Mouse (Mus musculus) T-helper 17 cell (primary cell): Measurements from ENCODE around the gene Fgf15.
"Not testable (repeated sequence)": the region's sequence is repeated elsewhere in the genome, so short reads cannot be mapped to it uniquely, and the experiment has no call there.

Experiments
- in situ Hi-C, 2 experiments: fragments of 300-600 bp; cut with MboI, MseI; formaldehyde crosslinking; loops; 1 replicate in 1 of 2; 2 replicates in 1 of 2; pipeline ENCODE4 v1.15.1; 2025; ENCODE audit warnings: high pct_unique_total_duplicates in 2 of 2

The Fgf15 gene

DNA sequence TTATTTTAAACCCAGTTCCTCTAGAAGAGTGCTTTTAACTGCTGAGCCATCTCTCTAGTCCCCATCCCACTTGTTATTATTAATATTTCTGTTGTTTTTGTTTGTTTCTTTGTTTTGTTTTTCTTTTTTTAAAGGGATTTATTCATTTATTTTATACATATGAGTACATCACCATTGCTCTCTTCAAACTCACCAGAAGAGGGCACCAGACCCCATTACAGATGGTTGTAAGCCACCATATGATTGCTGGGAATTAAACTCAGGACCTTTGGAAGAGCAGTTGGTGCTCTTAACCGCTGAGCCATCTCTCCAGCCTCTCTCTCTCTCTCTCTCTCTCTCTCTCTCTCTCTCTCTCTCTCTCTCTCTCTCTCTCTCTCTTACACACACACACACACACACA, 5.7 kb upstream of the Fgf15 start:
- in situ Hi-C loops, result loop anchor here (5.0 kb wide), 2 partner anchors 103 to 313 kb away; no protein-coding TSS in a partner anchor

DNA sequence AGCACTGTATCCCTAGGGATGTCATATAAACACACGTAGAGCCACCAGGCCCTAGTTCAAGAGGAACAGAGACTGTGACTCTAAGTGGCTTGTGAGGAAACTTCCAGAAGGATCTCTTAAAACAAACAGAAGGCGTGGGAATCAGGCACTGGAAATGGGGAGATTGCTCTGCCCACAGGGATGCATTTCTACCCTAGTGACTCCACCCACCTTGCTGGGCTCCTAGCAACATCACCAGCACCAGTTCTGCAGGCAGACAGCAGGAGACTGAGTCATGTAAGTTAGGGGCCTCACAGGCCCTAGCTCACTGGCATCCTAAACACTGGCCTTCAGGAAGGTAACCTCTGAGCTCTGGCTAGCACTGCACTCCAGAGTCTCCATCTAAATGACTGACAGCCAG, 4.5 kb upstream of the Fgf15 start:
- in situ Hi-C loops, result loop anchor here (5.0 kb wide), 2 partner anchors 105 to 315 kb away; no protein-coding TSS in a partner anchor

DNA sequence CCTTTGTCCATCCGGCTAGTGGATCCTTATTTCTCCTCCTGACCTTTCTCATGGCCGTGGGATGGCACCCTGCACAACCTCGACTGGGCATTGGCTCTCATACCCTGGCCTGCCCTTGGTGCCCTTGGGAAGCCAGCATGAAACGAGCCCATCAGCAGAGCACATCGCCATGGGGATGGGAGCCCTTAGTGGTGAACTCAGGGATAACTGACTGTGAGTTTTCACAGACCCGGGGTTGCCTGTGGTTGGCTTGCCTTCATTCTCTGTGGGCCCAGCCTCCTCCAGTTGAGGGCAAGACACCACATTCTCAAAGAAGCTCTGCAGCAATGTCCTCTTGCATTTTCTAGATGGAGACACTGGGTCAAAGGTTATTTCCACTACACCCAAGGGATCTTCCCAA, 4.0 kb upstream of the Fgf15 start:
- in situ Hi-C loops, result loop anchor here (5.0 kb wide), 2 partner anchors 105 to 315 kb away; no protein-coding TSS in a partner anchor

DNA sequence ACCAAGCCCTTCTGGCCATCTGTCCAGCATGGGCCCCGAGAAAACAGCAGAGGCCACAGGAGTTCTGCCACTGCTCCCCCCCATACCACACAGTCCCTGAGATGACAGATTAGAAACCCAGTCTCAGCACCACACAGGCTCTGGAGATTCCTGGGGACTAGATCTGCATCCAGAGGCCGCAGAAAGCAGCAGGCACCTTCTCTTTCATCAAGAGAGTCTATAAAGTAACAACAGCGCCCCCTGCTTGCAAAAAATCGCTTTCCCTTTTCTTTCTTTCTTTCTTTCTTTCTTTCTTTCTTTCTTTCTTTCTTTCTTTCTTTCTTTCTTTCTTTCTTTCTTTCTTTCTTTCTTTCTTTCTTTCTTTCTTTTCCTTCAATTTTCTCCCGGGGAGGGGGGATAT, 2.1 kb upstream of the Fgf15 start:
- in situ Hi-C loops, result loop anchor here (5.0 kb wide), 2 partner anchors 107 to 317 kb away; no protein-coding TSS in a partner anchor

DNA sequence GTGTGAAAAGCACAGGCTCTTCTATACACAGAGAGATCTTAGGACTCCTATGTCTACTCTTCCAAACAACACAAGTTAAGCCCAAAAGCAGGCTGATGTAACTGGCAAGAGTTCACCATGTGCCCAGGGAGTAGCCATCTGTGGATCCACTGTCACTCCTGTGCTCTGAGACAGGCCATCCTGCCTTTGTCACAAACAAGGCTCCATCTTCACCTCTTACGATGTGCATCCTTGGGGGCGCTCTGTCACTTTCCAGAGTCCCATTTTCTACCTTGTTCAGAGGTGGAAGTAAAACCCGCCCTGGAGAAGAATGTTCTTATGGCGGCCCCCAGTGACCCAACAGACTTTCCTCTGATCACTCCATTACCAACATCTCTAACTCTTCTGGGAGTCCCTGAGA, 1.6 kb upstream of the Fgf15 start:
- in situ Hi-C loops, result loop anchor here (5.0 kb wide), 3 partner anchors 107 to 317 kb away; partner anchors contain the start of gene Fadd (in 1 of the 2)

DNA sequence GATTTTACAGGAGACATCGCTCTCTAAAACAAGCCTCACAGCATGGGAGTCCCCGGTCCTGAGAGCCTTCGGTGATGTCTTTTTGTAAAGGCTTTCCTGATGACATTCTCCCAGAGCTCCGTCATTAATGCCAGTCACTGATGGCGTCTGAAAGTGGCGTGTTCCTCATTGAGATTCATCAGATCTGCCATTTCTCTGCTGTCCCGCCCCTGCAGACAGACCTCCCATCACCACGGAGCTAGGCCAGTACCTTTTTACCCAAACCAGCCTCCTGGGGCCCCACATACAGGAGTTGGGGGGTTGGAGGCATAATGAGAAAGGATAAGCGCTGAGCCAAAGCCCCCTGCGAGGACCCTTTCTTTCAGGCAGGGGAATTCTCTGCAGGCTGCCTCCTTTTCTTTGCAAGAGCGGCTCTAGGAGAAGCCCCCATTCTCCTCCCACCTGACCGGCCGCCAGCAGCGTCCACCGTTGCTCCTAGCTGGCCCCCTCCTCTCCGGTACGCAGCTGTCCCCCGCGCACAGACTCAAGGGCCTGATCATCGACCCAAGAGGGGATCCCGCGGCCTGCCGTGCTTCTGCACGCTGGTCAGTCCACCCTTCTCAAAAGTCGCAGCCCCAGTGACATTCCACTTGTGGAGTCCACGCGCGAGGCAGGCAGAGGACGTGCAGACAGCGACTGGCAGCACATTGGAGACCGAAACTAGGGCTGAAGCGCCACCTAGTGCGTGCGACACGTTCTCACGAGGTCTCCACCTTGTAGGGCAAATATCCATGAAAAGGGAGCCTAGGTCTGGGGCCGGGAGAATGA, 823 bp upstream of the Fgf15 start:
- in situ Hi-C loops, result loop anchor here in 1 of 2 experiments (5.0 kb wide), 1 partner anchor 313 kb away; the partner anchor contains the start of gene Fadd

DNA sequence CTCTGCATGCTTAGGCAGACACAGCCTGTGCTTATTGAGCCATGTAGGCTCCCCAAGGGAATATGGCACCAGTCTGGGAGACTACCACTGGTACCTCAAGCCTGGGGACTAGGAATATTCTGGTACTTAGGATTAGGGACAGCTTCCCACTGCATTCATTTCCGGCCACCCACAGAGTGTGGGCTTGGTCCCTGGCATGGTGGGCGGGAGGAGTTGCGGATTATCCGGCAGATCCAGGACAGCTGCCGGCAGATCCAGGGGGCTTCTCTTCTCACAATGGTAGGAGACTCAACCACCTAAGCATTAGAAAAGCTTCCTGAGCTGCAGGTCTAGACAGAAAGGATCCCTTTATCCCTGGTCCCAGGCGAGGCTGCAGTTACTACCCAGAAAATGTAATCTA, 2.2 kb downstream of the Fgf15 start:
- in situ Hi-C loops, result loop anchor here in 1 of 2 experiments (5.0 kb wide), 1 partner anchor 316 kb away; the partner anchor contains the start of gene Fadd

DNA sequence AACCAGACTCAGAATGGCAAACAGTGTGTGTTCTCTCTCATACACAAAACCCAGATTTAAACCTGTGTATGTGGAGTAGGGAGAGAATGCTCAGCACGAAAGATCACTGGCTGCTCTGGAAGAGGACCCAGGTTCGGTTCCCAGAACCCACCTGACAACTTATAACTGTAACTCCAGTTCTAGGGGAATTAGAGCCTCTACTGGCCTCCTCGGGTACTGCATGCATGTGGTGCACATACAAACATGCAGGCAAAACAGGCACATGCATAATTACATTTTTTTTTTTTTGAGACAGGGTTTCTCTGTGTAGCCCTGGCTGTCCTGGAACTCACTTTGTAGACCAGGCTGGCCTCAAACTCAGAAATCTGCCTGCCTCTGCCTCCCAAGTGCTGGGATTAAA, 9.2 kb downstream of the Fgf15 start:
- in situ Hi-C loops, result not testable (repeated sequence)

DNA sequence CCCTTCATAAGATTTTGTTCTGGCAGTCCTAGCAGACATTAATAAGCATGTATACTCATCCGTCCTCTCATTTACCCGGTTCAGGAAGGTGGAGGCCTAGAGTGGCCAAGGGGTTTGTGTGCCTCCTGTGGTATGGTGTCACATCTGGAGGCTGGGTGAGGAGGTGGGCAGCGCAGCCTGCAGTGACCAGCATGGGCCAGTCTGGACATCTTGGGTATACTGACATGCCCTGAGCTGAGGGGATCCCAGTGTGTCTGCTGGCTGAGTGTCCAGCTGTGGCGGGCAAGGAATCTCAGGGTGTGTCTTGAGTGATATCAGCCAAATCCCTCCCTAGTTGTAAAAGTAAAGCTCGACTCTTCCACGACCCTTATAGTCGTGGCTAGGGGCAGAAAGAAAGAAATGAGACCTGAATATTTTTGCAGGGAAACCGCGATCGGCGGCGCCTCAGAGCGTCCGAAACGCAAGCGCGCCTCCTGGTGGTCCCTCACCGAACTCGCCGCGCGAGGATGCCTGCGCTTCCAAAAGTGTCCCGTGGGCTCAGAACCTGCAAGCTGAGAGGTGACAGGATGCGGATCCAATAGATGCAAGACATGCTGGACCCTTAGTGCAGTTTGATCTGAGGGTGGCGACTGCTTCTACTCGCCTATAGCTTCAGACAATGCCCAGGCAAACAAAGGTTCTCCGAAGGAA, 10.5 kb downstream of the Fgf15 start:
- in situ Hi-C loops, result no loop called here

DNA sequence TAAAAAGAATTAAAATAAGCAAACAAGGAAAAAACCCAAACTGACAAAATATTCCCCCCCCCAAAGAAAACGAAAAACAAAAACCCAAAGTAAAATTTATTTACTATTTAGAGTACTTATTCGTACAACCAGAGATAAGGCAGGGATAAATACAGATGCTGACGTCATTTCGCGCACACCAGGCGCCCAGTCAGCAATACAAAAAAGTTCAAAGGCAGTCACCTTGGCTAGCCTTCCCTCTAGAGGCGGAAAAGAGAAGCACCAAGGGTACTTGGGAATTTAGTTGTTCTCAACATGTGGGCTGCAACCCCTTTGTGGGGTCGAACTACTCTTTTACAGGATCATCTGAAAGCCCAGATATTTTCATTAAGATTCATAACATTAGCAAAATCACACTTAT, 11.5 kb downstream of the Fgf15 start:
- in situ Hi-C loops, result no loop called here

DNA sequence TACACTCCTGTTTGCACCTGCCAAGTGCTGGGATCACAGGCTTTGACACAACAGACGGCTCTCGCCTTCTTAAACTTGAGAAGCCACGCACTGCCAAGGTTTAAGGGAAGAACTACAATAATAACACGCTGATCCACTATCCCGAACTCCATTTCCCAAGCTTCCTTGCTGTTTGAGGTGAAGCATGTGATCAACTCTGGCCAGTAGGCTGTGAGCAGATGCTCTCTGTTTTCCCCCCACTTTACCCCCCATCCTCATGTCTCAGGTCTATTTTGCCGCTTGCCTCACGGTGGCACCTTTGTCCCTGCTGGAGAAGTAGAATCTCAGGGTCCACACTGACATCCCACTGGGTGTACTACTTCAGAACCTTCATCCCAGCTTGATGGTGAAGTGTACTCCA, 12.4 kb downstream of the Fgf15 start:
- in situ Hi-C loops, result no loop called here

DNA sequence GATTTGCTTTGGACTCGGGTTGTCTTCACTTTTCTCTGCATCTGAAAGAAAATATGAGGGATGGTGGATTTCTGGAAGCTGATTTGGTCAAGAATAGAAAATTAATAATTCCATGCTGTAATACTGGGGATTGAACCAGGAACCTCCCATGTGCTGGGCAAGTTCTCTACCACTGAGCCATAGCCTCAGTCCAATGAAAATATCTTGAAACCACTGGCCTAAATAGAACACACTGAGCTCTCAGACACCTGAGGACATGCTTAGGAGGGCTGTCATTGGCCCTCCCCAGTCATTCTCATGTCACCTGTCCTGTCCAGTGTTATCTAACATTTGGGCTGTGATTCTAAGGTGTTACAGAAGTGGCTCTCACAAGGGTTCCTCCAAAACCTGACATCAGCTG, 14.8 kb downstream of the Fgf15 start:
- in situ Hi-C loops, result no loop called here

DNA sequence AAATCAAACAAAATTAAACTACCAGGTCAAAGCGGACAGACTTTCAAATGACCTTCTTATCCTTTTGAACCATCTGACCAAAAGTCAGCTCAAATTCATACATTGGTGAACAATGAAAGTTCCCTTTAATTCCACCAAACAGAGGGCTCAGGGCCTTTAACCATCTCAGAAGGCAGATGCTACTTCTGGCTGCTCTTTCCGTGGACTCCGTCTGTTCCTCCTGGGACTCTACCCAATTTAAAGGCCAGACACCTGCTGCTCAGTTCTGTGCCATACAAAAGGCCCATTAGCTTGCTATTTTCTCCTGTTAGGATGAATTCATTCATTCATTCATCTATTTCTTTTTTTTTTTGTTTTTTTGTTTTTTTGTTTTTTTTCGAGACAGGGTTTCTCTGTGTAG, 16.6 kb downstream of the Fgf15 start:
- in situ Hi-C loops, result no loop called here

DNA sequence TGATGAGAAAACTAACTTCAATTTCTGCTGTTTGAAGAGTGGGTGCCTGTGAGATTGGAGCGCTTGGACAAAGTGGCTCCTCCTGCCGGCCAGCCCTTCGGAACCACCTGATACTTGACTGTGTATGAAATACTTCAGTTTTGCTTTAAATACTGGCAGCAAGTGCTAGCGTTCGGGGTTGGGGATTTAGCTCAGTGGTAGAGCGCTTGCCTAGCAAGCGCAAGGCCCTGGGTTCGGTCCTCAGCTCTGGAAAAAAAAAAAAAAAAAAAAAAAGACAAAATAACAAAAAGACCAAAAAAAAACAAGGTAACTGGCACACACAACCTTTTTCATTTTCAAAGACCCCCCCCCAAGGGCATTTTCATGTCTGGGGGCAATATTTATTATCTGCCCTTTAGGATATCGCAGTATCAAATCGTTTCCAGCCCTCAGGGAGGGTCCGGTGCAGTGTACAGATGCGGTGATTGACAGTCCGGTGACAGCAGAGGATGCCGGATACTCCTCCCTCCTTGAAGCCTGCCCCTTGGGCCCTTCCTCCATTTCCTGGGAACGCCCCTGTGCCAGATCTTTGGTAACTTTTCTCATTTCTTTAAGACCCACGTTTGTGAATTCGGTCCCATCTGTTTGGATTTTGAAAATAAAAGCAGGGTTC, 18.1 kb downstream of the Fgf15 start:
- in situ Hi-C loops, result no loop called here

DNA sequence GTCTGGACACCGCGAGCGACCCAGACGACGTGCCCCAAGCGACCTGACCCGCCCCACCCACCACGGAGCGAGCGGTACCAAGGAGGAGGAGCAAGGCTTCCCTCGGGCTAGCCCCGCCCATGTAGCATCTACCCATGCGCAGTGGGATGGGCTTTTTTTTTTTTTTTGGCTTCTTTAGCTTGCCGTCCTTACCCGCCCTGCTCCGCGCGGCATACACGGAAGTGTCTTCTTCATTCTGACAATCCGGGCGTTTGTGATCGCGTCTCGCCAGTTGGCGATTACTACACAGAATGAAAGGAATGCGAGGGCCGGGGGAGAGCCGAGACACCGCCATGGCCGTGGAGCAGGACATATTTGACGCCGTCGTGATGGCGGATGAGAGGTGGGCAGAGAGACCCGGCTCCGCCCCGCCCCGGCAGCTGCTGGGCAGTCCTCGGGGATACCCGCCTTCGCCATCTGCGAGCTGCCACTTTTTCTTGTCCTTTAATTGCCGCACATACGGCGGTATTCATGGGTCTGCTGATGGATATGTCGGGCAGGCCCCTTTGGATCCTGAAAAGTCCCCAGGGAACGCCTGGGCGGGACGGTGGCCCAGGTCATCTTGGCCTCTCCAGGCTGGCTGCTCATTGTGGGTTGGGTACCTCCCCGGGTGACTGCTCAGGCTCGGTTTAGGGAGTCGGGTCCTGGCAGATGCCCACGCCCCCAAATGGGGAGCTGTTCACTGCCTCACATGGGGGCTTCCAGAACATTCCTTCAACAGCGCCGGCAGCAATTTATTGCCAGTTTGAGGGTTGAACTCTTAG, 18.8 kb downstream of the Fgf15 start, which contains the start of gene LTO1:
Gene LTO1, plus strand, starts transcription at position 153 of the 803 bp plus-strand sequence.
- in situ Hi-C loops, result no loop called here

DNA sequence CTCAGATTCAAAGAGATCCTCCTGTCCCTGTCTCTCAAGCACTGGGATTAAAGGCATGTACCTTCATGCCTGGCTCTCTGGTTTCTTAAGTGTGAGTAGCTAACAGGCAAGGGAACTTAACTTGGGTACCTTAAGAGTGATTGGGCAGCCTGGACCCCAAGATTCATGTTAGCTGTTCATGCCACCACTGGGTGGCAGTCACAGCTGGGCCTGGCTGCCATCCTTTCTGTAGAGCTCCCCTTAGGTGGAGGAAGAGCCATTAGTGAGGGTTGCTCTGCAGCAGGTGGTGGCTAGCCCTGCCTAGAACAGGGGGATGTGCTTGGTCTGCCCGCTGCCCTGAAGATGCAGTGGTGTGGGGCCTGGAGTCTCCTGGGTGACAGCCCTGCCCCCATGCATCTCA, 22.5 kb downstream of the Fgf15 start:
- in situ Hi-C loops, result no loop called here

DNA sequence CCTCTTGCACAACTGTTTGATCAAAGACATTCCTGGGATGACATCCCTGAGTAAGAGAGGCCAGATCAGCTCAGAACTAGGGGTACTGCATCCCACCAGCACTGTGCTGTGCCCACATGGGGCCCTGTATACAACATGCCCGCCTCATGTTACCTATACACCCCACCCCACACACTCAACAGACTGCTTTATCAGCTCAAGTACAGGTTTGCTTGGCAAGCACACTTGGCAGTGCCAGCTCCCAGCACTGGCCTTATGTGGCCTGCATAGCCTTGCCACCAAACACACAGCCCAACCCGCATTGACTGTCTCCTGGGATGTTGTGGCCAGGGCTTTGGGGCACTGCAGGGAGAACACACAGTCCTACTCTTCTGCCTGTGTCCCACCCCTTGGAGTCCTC, 31.3 kb downstream of the Fgf15 start:
- in situ Hi-C loops, result no loop called here

DNA sequence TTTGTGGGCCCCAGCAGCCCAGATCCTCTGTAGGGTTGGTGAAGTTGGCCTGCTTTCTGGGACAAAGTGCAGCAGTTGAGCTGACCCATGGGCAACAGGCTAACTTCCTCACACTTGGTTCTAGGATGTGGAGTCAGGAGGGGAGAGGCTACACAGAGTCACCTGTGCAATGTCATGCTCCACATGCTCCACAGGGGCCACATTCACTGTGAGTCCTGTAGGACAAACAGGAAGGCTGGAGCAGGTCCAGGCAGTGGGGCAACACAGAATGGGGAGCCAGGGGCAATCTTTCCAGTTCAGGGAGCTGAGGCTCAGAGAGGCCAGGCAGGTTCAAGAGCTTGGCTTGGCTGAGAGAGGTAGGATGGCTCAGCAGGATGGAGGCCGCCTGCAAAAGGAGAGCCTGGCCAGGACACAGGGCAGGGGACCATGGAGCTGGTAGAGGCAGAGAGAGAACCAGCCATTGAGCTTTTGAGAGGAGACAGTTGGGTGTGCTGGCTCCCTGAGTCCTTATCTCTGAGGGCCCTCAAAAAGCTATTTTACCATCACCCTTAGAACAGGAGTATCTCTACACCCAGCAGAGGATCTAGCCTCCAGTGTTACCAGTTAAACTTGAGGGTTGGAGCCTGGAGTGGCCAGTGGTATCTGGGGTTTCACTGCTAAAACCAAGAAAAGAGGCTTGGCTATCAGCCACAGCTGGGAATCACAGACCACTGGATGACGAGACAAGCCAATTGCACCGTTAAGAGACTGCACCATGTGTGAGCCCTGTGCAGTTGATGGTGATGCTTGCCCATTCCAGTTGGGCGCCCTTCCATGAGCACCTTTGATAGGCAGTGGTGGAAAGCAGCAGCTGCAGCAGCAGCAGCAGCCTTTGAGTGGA, 31.9 kb downstream of the Fgf15 start:
- in situ Hi-C loops, result no loop called here

DNA sequence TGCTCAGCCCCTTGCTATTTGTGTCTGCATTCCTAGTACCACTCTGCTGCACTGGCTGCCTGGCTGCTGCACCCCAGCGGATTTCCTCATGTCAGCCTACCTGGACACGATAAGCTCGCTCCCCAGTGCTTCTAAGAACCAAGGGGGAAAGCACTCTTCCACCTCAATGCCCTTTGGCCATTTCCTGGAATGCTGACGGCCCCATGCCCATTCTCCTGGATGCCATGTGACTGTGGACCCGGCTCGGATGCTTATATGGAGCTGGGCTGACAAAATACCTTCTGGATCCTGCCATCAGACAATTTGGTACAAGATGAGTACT, 32.5 kb downstream of the Fgf15 start:
- in situ Hi-C loops, result no loop called here

DNA sequence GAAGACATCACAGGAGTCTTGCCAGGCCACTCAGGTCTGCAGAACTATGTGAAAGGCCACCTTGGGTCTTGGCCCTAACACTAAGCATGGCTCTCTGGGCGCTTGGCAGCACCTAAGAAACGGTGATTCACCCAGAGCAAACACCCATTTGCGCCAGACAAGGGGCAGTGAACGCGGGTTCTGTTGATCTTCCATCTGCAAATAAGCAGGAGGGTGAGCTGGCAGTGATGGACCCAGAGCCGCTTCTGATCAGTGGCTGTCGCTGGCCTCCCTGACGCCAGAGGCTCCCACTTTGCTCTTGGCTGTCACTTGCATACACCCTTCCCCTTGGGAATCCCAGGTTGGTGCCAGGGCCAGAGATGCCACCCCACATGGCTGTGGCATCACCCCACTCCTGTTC, 33.2 kb downstream of the Fgf15 start:
- in situ Hi-C loops, result no loop called here
